Mouse (Mus musculus) kidney, embryonic 14.5 days (tissue): ENCODE data around the gene Dnpep. TPM values are rescaled to one million over a fixed set of nuclear protein-coding genes. Genes with fewer than 3 reads are reported as not detected.

Experiments used
- ATAC-seq: fragments of 200-750 bp; cut with Nextera tagmentation; 2 replicates; pipeline ENCODE4 v1.8.0; 2017; ENCODE audit warnings: moderate number of reproducible peaks, mild to moderate bottlenecking, moderate TSS enrichment, moderate library complexity; ENCODE audit not compliant: low FRiP score, low TSS enrichment
- H3K27ac ChIP-seq: fragments of 300-500 bp; sonication (generic); 2 replicates; pipeline ENCODE4 v1.5.1; 2014; ENCODE audit warnings: low read depth, mild to moderate bottlenecking, low read length, moderate library complexity, mixed read lengths
- H3K27me3 ChIP-seq: fragments of 300-500 bp; sonication (generic); 2 replicates; pipeline ENCODE4 v1.6.1; 2014; ENCODE audit warnings: mild to moderate bottlenecking, low read length; ENCODE audit not compliant: control insufficient read depth, insufficient read depth
- H3K36me3 ChIP-seq: fragments of 300-500 bp; sonication (generic); 2 replicates; pipeline ENCODE4 v1.6.1; 2014; ENCODE audit warnings: low read length, mixed read lengths; ENCODE audit not compliant: control insufficient read depth, insufficient read depth
- H3K4me1 ChIP-seq: fragments of 300-500 bp; sonication (generic); 2 replicates; pipeline ENCODE4 v1.6.1; 2014; ENCODE audit warnings: low read length, mixed read lengths; ENCODE audit not compliant: control insufficient read depth, insufficient read depth
- H3K4me2 ChIP-seq: fragments of 300-500 bp; sonication (generic); replicated peaks from 2 replicates; pipeline ENCODE4 v1.6.1; 2014; ENCODE audit warnings: low read depth, mild to moderate bottlenecking, low read length
- H3K4me3 ChIP-seq: fragments of 300-500 bp; sonication (generic); 2 replicates; pipeline ENCODE4 v1.5.1; 2014; ENCODE audit warnings: mild to moderate bottlenecking, low read length
- H3K9ac ChIP-seq: fragments of 300-500 bp; sonication (generic); 2 replicates; pipeline ENCODE4 v1.6.1; 2014; ENCODE audit warnings: low read depth, mild to moderate bottlenecking, low read length, moderate library complexity
- H3K9me3 ChIP-seq: fragments of 300-500 bp; sonication (generic); 2 replicates; pipeline ENCODE4 v1.6.1; 2016; ENCODE audit warnings: low read length; ENCODE audit not compliant: control insufficient read depth
- WGBS: fragments of 180-500 bp; shearing (Covaris S2); extraction: QIAGEN DNeasy Blood & Tissue Kit; methylation state at CpG from one replicate; pipeline ENCODE4 v1.1.7; 2014; 5-methylcytosine and 5-hydroxymethylcytosine counted together
- polyA plus RNA-seq: library from polyadenylated mRNA; unstranded; fragments of >200 nt; fragmentation: Nextera tagmentation; extraction: Ambion mirVana; gene quantifications from 2 replicates; pipeline ENCODE4 v1.2.1, GENCODE M21; 2014

The Dnpep gene
- polyA plus RNA-seq, 1 experiment from 2014 or later, result 150 TPM

DNA sequence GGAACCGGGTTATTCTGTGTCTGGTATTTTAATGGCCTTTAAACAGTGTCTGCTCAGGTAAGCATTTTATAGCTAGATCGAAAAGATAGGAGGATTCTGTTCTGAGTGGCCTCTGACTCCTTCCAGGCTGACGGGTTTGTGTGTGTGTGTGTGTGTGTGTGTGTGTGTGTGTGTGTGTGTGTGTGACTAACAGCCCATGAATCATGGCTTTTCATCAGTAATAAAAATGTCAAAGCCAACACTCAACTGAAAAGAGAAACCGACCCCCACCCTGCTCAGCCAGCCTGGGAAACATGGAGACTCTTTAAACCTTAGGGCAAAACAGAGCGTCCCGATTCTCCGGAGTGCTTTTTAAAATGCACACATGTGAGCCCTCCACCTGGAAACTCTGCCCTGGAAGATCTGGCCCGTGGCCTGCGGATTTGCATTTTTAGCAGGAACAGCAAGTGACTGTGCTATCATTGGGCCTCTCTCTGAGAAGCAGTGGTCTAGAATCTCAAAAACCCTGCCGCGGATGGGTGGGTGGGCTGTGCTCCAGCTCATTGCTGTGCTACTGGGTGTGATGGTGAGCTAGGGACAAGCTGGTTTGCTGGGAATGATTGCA is 20.4 kb upstream of the Dnpep start:
- Histone ChIP-seq H3K36me3 (no peaks in the 10 kb centered on the region), H3K4me3 (no peak overlapping the region), H3K27ac (peak overlapping the region; percentile 76), H3K27me3 (no peaks in the 10 kb centered on the region), H3K4me2 (peak overlapping the region; percentile 29), H3K9ac (no peak overlapping the region), H3K9me3 (no peaks in the 10 kb centered on the region), H3K4me1 (peaks cover 30% of the 10 kb centered on the region)
- 2% methylated on average over 11 of the region's 11 CpGs for WGBS
- peak; percentile 49 for ATAC-seq

DNA sequence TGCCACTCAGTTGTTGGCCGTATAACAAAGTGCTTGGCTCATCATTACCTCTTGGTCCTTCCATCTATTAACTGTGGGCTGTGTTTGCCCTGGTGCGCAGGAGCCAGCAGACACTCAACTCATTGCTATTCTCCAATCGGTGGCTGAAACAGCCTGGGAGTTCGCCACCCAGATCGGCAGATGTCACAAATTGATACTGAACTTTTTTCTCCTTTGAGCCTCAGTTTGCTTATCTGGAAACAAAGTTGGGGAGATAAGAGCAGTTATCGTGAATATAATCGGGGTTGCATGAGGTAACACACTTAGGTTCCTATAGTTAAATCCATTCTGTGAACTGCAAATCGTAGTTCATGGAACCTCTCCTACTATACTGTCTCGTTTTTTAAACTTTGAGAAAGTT is 19.3 kb upstream of the Dnpep start:
- no peaks in the 10 kb centered on the region for H3K36me3 ChIP-seq
- H3K4me2 ChIP-seq, result no peak overlapping the region
- H3K4me3 ChIP-seq, result no peak overlapping the region
- no peak overlapping the region for H3K9ac ChIP-seq
- WGBS, result 52% methylated on average over 9 of the region's 9 CpGs
- H3K9me3 ChIP-seq, result no peaks in the 10 kb centered on the region
- no peaks in the 10 kb centered on the region for H3K27me3 ChIP-seq
- H3K27ac ChIP-seq, result no peak overlapping the region; the same call in 1 of the 2 replicates
- H3K4me1 ChIP-seq, result peaks cover 28% of the 10 kb centered on the region
- ATAC-seq, result no peak

DNA sequence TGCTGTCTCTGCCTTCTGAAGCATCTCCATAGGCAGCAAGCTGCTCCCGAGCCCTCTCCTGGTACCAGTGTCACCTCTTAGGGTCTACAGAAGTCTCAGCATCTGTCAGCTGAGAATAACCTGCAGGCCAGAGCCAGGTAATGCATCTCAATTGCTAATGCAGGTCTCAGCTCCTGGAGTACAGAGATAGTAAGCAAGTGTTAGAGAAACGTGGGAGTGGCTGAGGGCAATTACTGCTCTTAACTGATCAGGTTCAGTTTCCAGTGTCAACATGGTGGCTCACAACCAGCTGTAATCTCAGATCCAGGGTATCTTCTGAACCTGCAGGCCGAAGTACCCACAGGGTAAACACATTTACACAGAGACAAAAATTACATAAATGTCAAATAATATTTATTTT is 18.7 kb upstream of the Dnpep start:
- Histone ChIP-seq H3K9me3 (no peaks in the 10 kb centered on the region), H3K36me3 (no peaks in the 10 kb centered on the region), H3K27me3 (no peaks in the 10 kb centered on the region), H3K4me2 (no peak overlapping the region), H3K4me1 (peaks cover 28% of the 10 kb centered on the region), H3K27ac (no peak overlapping the region), H3K4me3 (no peak overlapping the region), H3K9ac (no peak overlapping the region)
- 27% methylated on average over 3 of the region's 3 CpGs for WGBS
- no peak for ATAC-seq

DNA sequence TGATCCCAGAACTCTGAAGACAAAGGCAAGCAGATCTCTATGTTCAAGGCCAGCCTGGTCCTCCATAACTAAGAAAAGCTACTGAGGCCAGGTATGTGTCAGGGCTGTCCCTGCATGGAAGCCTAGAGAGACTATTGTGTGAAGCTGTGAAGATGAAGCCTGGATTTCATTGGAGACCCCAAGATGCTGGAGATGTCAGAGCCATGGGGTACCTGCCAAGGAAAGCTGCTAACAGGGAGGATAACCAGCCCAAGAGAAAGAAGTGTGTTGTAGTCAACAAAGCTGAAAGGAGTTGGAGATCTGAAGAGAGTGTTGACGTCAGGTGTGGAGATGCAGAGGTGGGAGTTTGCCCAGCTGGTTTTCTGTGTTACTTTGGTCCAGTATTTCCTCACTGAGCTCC is 13.5 kb upstream of the Dnpep start:
- 63% methylated on average over 1 of the region's 1 CpGs for WGBS
- Histone ChIP-seq H3K9ac (no peak overlapping the region), H3K4me3 (no peak overlapping the region), H3K27ac (no peak overlapping the region), H3K4me2 (no peak overlapping the region), H3K36me3 (no peaks in the 10 kb centered on the region), H3K4me1 (no peaks in the 10 kb centered on the region), H3K9me3 (peaks cover 3% of the 10 kb centered on the region; the same call in 1 of the 2 replicates), H3K27me3 (no peaks in the 10 kb centered on the region)
- ATAC-seq, result no peak

DNA sequence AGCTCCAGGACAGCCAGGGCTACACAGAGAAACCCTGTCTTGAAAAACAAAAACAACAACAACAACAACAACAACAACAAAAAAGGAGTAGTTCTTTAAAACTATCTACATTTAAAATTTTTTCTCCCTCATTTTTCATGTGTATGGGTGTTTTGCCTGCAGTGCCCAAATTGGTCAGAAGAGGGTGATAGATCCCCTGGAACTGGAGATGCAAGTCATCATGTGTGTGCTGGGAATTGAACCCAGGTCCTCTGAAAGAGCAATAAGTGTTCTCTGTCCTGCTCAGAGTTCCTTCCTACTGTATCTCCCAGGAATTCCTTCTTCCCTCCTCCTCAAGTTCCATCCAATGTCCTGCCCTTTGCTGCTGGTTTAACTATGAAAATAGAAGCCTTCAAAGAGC is 9.7 kb upstream of the Dnpep start:
- no peaks in the 10 kb centered on the region for H3K36me3 ChIP-seq
- ATAC-seq, result no peak
- peaks cover 3% of the 10 kb centered on the region; the same call in 1 of the 2 replicates for H3K9me3 ChIP-seq
- H3K27me3 ChIP-seq, result no peaks in the 10 kb centered on the region
- no peak overlapping the region for H3K4me2 ChIP-seq
- no peak overlapping the region for H3K4me3 ChIP-seq
- no peak overlapping the region for H3K27ac ChIP-seq
- H3K4me1 ChIP-seq, result no peaks in the 10 kb centered on the region
- no peak overlapping the region for H3K9ac ChIP-seq

DNA sequence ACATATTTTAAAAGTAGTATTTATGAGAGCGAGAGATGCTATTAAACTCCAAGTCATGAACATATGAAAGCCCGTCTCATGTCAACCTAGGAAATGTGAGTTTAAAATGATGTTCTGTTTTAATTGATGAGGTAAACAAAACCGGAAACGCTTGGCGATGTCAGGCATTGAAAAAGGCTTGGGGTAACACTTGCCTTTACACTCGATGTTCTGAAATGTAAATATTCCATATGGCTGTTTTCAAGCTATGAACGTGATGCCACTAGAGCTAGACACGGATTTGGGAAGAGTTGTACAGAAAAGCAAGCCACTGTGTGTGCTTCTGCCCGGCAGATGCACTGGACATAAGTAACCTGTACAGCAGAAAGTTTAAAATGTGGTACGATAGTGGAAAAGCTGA is 1.4 kb upstream of the Dnpep start:
- H3K4me3 ChIP-seq, result no peak overlapping the region

DNA sequence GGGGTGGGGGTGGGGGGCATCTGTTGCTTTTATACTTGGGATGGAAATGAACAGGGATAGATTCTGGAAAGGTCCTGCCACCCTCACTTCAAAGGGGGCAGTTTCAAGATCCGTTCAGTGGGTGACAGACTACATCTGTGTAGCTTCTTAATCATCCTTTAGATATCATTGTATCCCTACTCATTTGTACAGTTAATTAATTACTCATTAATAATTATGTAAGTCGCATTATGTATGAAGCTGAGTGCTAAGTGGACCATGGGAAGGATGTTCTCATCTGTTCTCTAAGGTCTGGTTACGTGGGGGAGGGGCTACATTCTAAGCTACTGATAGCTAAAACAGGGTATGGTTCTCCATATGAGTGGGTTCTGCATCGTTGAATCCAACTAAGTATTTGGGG is 946 bp upstream of the Dnpep start:
- H3K27ac ChIP-seq, result no peak overlapping the region
- no peaks in the 10 kb centered on the region for H3K9me3 ChIP-seq
- 78% methylated on average over 4 of the region's 4 CpGs for WGBS
- no peak overlapping the region for H3K4me3 ChIP-seq
- H3K36me3 ChIP-seq, result peaks cover 17% of the 10 kb centered on the region
- no peak for ATAC-seq
- H3K9ac ChIP-seq, result no peak overlapping the region
- peaks cover 7% of the 10 kb centered on the region; the same call in 1 of the 2 replicates for H3K4me1 ChIP-seq
- no peaks in the 10 kb centered on the region for H3K27me3 ChIP-seq
- H3K4me2 ChIP-seq, result no peak overlapping the region

More for the DNA sequence above, 1.4 kb upstream of the Dnpep start:
- H3K9ac ChIP-seq, result no peak overlapping the region
- H3K4me1 ChIP-seq, result peaks cover 7% of the 10 kb centered on the region; the same call in 1 of the 2 replicates
- no peak overlapping the region for H3K27ac ChIP-seq
- no peak overlapping the region for H3K4me2 ChIP-seq
- WGBS, result 90% methylated on average over 10 of the region's 10 CpGs
- H3K36me3 ChIP-seq, result peaks cover 13% of the 10 kb centered on the region
- H3K9me3 ChIP-seq, result no peaks in the 10 kb centered on the region
- H3K27me3 ChIP-seq, result no peaks in the 10 kb centered on the region
- no peak for ATAC-seq

DNA sequence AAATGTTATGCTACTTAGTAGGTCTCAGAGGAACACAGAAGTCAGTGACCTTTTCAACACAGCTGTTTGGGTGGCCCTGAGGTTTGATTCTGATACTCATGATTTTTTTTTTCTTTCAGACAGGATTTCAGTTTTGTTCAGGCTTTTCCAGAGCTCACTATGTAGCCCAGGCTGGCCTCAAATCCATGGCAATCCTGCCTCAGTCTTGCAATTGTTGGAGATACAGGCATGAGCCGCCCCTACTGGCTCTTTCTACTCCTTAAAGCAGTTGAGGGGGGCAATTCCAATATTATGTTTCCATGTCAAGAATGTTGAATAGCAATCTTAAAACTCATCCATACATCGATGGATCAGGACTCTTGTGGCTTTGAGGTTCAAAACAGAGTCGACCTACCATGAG is 511 bp upstream of the Dnpep start:
- no peak for ATAC-seq
- Histone ChIP-seq H3K9ac (no peak overlapping the region), H3K4me2 (peak overlapping the region; percentile 10; the same call in 1 of the 2 replicates), H3K27ac (no peak overlapping the region; the same call in 1 of the 2 replicates), H3K9me3 (no peaks in the 10 kb centered on the region), H3K4me1 (peaks cover 7% of the 10 kb centered on the region; the same call in 1 of the 2 replicates), H3K27me3 (no peaks in the 10 kb centered on the region), H3K4me3 (peak overlapping the region; percentile 1; the same call in 1 of the 2 replicates), H3K36me3 (peaks cover 22% of the 10 kb centered on the region)
- WGBS, result 74% methylated on average over 3 of the region's 3 CpGs

DNA sequence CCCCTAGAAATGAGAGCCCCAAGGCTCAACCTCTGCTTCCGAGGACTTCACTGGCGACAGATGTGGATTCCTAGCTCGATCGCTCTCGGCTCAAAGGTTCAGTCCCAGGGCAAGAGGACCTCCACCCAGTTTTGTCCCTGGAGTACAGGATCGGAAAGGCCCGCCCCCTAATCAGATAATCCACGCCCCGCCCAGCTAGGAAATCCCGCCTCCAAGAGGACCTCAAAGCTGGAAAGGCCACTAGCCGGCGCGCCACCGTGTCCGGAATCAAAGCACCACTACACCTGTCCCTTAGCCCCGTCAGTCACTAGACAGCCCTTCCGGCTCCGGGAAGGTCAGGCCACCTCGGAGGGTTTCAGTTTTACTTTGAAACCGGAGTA is 939 bp downstream of the Dnpep start:
- H3K9ac ChIP-seq, result peak overlapping the region; percentile 73
- peak overlapping the region; percentile 57 for H3K4me3 ChIP-seq
- peaks cover 35% of the 10 kb centered on the region for H3K36me3 ChIP-seq
- peaks cover 7% of the 10 kb centered on the region; the same call in 1 of the 2 replicates for H3K4me1 ChIP-seq
- H3K27me3 ChIP-seq, result no peaks in the 10 kb centered on the region
- H3K9me3 ChIP-seq, result no peaks in the 10 kb centered on the region
- ATAC-seq, result peak; percentile 47
- WGBS, result 0% methylated on average over 20 of the region's 20 CpGs
- H3K4me2 ChIP-seq, result peak overlapping the region; percentile 85
- peak overlapping the region; percentile 83 for H3K27ac ChIP-seq
